Mouse (Mus musculus): ENCODE data around the gene Cnnm2. TPM values are rescaled to one million over a fixed set of nuclear protein-coding genes. Genes with fewer than 3 reads are reported as not detected.

The Cnnm2 gene
- polyA plus RNA-seq, 1 experiment, result 2.6 TPM

DNA sequence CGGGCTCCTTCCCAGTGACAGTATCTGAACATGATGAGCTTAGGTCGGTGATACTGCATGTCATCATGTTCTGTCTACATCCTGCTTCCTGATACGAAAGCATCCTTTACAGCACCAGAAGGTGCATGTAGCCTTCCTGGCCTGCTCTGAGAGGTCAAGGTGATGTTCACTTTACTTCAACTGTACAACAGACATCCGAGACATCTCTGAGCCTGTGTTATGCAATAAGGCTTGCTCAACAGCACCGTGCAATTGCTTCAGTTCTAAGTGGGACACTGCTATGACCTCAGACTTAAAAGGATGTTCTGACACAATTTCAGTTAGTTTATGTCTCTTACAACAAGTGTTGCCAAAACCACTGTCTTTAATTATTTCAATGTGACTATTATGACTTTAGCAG, 139.9 kb downstream of the Cnnm2 start:
- Histone ChIP-seq H3K4me1 (peaks cover 69% of the 10 kb centered on the region), H3K27me3 (replicated peaks) (no peaks in the 10 kb centered on the region), H3K36me3 (replicated peaks; ENCODE audit: low read length) (peaks cover 76% of the 10 kb centered on the region), H3K4me3 (replicated peaks) (peak overlapping the region; percentile 24), H3K9me3 (peaks cover 12% of the 10 kb centered on the region)
- no peak for TF ChIP-seq GATA1 (IDR thresholded peaks at IDR 0.05; ENCODE audit: borderline replicate concordance, low read length)
- TF ChIP-seq FLI1 (IDR thresholded peaks at IDR 0.05; ENCODE audit: low read length), result no peak

GRCm38 (mm10) chr19:46903379-46903778, 142.0 kb downstream of the Cnnm2 start:
- TF ChIP-seq GATA1 (IDR thresholded peaks at IDR 0.05; ENCODE audit: borderline replicate concordance, low read length) (no peak), FLI1 (IDR thresholded peaks at IDR 0.05; ENCODE audit: low read length) (no peak)
- Histone ChIP-seq H3K36me3 (replicated peaks; ENCODE audit: low read length) (peaks cover 66% of the 10 kb centered on the region), H3K4me3 (replicated peaks) (no peak overlapping the region), H3K9me3 (no peaks in the 10 kb centered on the region), H3K4me1 (peaks cover 86% of the 10 kb centered on the region), H3K27me3 (replicated peaks) (no peaks in the 10 kb centered on the region)

- H3K9me3 ChIP-seq, result no peaks in the 10 kb centered on the region
- H3K4me1 ChIP-seq, result peaks cover 88% of the 10 kb centered on the region
- TF ChIP-seq GATA1 (IDR thresholded peaks at IDR 0.05; ENCODE audit: borderline replicate concordance, low read length), result no peak
- TF ChIP-seq FLI1 (IDR thresholded peaks at IDR 0.05; ENCODE audit: low read length), result no peak
- no peaks in the 10 kb centered on the region for H3K27me3 ChIP-seq (replicated peaks)
- H3K4me3 ChIP-seq (replicated peaks), result no peak overlapping the region
- peaks cover 61% of the 10 kb centered on the region for H3K36me3 ChIP-seq (replicated peaks; ENCODE audit: low read length)
Observed at GRCm38 (mm10) chr19:46904907-46905306, 143.5 kb downstream of the Cnnm2 start.

- peak overlapping the region; percentile 36 for H3K4me3 ChIP-seq (replicated peaks)
- TF ChIP-seq FLI1 (IDR thresholded peaks at IDR 0.05; ENCODE audit: low read length), result no peak
- TF ChIP-seq GATA1 (IDR thresholded peaks at IDR 0.05; ENCODE audit: borderline replicate concordance, low read length), result no peak
- peaks cover 85% of the 10 kb centered on the region for H3K4me1 ChIP-seq
- H3K9me3 ChIP-seq, result no peaks in the 10 kb centered on the region
- no peaks in the 10 kb centered on the region for H3K27me3 ChIP-seq (replicated peaks)
- peaks cover 58% of the 10 kb centered on the region for H3K36me3 ChIP-seq (replicated peaks; ENCODE audit: low read length)
Observed at GRCm38 (mm10) chr19:46905383-46905782, 144.0 kb downstream of the Cnnm2 start.

DNA sequence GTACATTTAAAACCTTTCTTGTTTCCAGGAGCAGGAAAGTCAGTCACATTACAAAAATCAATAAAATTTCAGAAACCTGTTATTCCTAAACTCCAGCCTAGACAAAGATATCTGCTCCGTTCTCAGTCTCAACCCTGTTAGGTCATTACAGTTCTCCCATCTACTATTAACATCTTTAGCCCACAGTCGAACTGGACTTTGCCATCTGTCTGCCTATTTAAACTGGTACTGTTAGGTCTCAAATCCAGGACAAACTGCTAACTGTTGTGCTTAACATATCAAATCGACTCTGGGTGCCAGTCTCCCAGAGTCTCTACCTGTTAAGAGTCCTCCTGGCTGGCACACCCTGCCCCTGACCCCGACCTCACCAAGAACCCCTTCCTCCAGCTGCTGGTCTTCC, 144.6 kb downstream of the Cnnm2 start:
- TF ChIP-seq FLI1 (IDR thresholded peaks at IDR 0.05; ENCODE audit: low read length), result no peak
- no peak for TF ChIP-seq GATA1 (IDR thresholded peaks at IDR 0.05; ENCODE audit: borderline replicate concordance, low read length)
- Histone ChIP-seq H3K9me3 (no peaks in the 10 kb centered on the region), H3K4me1 (peaks cover 83% of the 10 kb centered on the region), H3K27me3 (replicated peaks) (no peaks in the 10 kb centered on the region), H3K4me3 (replicated peaks) (no peak overlapping the region), H3K36me3 (replicated peaks; ENCODE audit: low read length) (peaks cover 57% of the 10 kb centered on the region)

- no peaks in the 10 kb centered on the region for H3K27me3 ChIP-seq (replicated peaks)
- H3K9me3 ChIP-seq, result no peaks in the 10 kb centered on the region
- no peak overlapping the region for H3K4me3 ChIP-seq (replicated peaks)
- peaks cover 77% of the 10 kb centered on the region for H3K4me1 ChIP-seq
- TF ChIP-seq FLI1 (IDR thresholded peaks at IDR 0.05; ENCODE audit: low read length), result no peak
- no peak for TF ChIP-seq GATA1 (IDR thresholded peaks at IDR 0.05; ENCODE audit: borderline replicate concordance, low read length)
- peaks cover 61% of the 10 kb centered on the region for H3K36me3 ChIP-seq (replicated peaks; ENCODE audit: low read length)
Observed at GRCm38 (mm10) chr19:46908207-46908606, 146.8 kb downstream of the Cnnm2 start.

GRCm38 (mm10) chr19:46908977-46909376, 147.6 kb downstream of the Cnnm2 start:
- H3K4me1 ChIP-seq, result peaks cover 75% of the 10 kb centered on the region
- H3K36me3 ChIP-seq (replicated peaks; ENCODE audit: low read length), result peaks cover 60% of the 10 kb centered on the region

DNA sequence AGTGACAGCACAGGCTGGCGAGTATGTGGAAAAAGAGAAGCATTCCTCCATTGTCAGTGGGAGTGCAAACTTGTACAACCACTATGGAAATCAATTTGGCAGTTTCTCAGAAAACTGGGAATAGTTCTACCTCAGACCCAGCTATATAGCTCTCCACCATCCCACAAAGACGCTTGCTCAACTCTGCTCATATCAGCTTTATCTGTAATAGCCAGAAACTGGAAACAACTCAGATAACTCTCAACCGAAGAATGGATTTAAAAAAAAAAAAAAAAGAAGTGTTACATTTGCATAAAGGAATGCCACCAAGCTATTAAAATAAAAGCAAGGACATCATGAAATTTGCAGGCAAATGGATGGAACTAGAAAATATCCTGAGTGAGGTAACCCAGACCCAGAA, 150.1 kb downstream of the Cnnm2 start:
- Histone ChIP-seq H3K4me3 (replicated peaks) (no peak overlapping the region), H3K4me1 (peaks cover 62% of the 10 kb centered on the region), H3K9me3 (no peaks in the 10 kb centered on the region), H3K36me3 (replicated peaks; ENCODE audit: low read length) (peaks cover 69% of the 10 kb centered on the region), H3K27me3 (replicated peaks) (no peaks in the 10 kb centered on the region)
- TF ChIP-seq GATA1 (IDR thresholded peaks at IDR 0.05; ENCODE audit: borderline replicate concordance, low read length) (no peak), FLI1 (IDR thresholded peaks at IDR 0.05; ENCODE audit: low read length) (no peak)

More at GRCm38 (mm10) chr19:46908977-46909376, 147.6 kb downstream of the Cnnm2 start:
- TF ChIP-seq GATA1 (IDR thresholded peaks at IDR 0.05; ENCODE audit: borderline replicate concordance, low read length) (no peak), FLI1 (IDR thresholded peaks at IDR 0.05; ENCODE audit: low read length) (no peak)
- no peak overlapping the region for H3K4me3 ChIP-seq (replicated peaks)
- no peaks in the 10 kb centered on the region for H3K9me3 ChIP-seq
- H3K27me3 ChIP-seq (replicated peaks), result no peaks in the 10 kb centered on the region

DNA sequence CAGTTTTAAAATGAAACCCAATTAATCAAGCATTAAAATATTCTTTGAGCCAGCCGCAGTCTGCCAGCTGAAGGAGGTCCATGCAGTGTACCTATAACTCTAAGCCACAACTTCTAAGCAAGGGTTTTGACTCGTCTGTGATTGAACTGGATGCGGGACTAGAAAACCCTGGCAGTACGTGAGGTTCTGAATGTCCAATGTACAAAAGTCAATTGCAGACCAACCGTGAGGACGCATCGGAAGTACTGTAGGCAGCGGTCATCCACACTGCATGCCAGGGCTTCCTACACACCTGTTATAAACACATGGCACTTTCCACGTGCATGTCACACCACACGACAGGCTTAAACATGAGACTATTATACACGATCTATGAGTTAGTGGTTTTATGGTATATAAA, 152.2 kb downstream of the Cnnm2 start:
- Histone ChIP-seq H3K27me3 (replicated peaks) (no peaks in the 10 kb centered on the region), H3K4me1 (peaks cover 63% of the 10 kb centered on the region), H3K4me3 (replicated peaks) (no peak overlapping the region), H3K9me3 (no peaks in the 10 kb centered on the region), H3K36me3 (replicated peaks; ENCODE audit: low read length) (peaks cover 70% of the 10 kb centered on the region)
- TF ChIP-seq GATA1 (IDR thresholded peaks at IDR 0.05; ENCODE audit: borderline replicate concordance, low read length), result no peak
- TF ChIP-seq FLI1 (IDR thresholded peaks at IDR 0.05; ENCODE audit: low read length), result no peak

DNA sequence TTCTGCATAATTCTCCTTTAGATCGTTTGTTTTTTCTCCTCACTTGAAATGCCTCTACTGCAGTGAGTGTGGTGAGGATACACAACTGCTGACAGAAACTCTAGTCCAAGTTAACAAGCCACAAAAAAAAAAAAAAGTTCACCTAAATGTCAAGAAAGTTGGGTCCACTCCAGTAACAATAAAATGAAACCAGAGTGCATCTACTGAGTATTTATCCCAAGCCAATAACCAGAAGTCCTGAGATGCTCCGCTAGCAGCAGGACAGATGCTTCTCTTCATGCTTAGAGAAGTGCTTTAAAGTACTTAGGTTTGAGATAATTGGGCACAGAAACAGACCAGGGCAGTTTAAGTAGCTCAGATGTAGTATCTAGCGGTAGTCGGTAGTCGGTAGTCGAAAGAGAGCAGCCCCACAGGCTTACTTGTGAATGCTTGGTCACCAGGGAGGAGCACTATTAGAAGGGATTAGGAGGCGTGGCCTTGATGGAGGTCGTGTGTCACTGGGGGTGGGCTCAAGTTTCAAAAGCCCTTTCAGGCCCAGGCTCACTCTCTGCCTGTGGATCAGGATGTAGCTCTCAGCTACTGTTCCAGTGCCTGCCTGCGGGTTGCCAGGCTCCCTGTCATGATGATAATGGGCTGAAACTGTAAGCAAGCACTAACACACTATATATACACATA, 154.1 kb downstream of the Cnnm2 start:
- TF ChIP-seq FLI1 (IDR thresholded peaks at IDR 0.05; ENCODE audit: low read length), result no peak
- TF ChIP-seq GATA1 (IDR thresholded peaks at IDR 0.05; ENCODE audit: borderline replicate concordance, low read length), result no peak
- Histone ChIP-seq H3K4me3 (replicated peaks) (no peak overlapping the region), H3K9me3 (no peaks in the 10 kb centered on the region), H3K36me3 (replicated peaks; ENCODE audit: low read length) (peaks cover 73% of the 10 kb centered on the region), H3K4me1 (peaks cover 57% of the 10 kb centered on the region), H3K27me3 (replicated peaks) (no peaks in the 10 kb centered on the region)
